Mouse (Mus musculus) frontal cortex, postnatal 25 days (tissue): ENCODE measurements around the gene Gpr137.
"Not testable (repeated sequence)": the region's sequence is repeated elsewhere in the genome, so short reads cannot be mapped to it uniquely, and the experiment has no call there.

Experiments used
- DNase-seq, 2 experiments: peaks; one replicate each; pipeline ENCODE4 v3.0.0; 2022; ENCODE audit warnings: low spot score in 2 of 2

The Gpr137 gene

DNA sequence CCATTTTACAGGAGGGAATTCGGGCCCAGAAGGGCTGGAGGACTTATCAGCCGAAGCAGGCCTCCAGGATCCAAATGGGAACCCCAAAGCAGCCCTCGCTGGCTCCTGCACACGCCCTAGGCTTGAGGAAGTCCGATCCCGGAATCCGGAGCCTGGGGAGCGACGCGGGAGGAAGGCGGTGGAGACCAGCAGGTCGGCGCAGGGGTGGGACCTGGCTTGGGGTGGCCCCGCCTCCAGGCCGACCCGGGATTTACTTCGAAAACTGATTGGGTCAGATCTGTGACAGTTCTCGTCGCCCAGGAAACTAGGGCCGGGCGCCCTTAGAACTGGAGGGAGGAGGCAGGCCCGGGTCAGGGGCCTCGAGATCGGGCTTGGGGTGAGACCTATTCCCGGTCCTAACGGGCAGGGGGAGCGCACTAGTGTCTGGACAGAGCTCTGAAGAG, at the start of gene Gpr137:
Gene Gpr137, minus strand, starts transcription at position 232 of the 443 bp plus-strand sequence.
- DNase-seq: peak; percentile 89

DNA sequence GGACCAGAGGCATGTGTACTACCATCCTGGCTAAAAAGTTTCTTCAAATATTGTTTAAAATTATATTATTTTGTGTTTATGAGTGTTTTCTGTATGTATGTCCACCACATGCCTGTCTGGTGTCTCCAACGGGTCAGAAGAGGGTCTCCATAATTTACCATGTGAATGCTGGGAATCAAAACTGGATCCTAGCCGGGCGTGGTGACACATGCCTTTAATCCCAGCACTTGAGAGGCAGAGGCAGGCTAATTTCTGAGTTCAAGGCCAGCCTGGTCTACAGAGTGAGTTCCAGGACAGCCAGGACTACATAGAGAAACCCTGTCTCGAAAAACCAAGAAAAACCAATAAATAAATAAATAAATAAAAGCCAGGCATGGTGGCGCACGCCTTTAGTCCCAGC, 48.9 kb upstream of the Gpr137 start:
- not testable (repeated sequence) for DNase-seq

DNA sequence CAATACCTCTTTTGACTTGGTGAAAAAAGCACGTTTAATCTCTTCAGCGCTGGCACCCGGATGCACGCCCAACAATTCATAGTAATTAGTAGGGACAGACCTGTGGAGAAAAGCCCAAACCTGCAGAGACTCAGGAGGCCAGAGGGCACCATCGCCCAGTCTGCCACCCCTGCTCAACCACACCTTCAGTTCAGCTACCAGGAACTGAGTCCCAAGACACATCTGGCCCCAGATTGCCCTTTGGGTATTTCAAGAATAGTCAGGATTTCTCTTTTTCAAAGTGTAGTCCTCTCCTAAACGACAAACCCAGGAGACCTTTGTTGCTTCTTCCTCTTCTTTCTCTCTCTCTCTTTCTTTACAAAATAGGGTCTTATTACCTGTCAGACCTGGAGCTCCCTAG, 48.4 kb upstream of the Gpr137 start:
- DNase-seq: no peak

DNA sequence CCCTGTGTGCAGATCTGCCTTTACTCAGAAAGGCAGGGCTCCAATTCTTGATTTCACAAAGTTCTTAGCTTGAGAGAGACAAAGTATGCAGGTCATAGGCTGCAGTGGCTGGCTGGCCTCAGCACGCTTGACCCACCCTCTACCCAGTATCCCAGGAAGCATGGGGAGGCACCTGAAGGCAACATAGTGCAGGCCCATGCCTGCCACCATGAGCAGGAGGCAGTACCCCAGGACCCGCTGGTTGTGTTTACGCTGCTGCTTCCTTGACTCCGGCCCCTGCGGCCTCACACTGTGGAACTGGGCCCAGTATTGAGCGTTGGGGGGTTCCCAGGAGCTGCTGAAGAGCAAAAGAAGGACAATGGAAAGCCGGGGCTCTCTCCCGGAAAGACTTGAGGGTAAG, 47.0 kb upstream of the Gpr137 start:
- DNase-seq: no peak

GRCm38 (mm10) chr19:6987904-6988285, 45.6 kb upstream of the Gpr137 start:
- DNase-seq: no peak

DNA sequence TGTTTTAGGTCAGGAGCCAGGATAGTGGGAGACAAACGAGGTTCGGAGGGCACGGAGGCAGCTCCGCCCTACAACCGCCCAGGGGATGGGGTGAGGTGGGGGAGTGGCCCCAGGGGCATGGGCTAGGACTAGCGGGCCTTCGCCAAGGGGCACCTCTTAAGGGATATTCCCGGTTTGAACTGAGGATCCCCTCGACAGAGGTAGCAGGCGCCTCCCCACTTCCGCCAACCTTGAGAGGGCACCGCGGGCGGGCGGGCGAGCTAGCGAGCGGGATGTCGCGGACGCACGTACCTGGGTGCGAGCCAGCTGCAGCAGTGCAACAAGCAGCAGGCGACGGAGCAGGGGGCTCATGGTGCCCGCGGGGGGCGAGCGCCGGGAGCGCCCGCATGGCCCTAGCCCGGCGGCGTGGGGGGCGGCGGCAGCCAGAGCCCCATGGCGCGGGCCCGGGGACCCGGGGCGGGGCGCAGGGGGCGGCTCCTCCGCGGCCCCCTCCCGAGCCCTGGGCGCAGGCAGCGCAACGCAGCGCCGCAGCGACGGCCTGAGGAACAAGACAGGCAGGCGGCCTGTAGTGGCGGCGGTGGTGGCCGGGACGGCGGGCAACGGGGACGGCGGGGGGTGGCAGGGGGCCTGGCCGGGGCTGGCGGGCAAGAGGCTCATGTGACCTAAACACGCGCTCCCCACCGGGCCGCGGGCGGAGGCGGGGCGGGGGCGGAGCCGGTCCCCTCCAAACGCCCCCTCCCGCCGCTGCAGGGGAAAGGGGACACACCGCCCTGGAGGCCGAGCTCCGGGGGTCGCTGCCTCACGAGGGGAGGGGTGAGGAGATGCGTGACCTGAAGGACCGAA, 45.0 kb upstream of the Gpr137 start, which contains the start of gene Vegfb:
Gene Vegfb, minus strand, starts transcription at position 591 of the 843 bp plus-strand sequence.
- peak in 1 of 2 experiments; percentile 45 for DNase-seq

- DNase-seq: no peak
These were observed 43.9 kb upstream of the Gpr137 start for GRCm38 (mm10) chr19:6985951-6986708.

- DNase-seq: no peak
These were observed 43.0 kb upstream of the Gpr137 start for GRCm38 (mm10) chr19:6985300-6985699.

DNA sequence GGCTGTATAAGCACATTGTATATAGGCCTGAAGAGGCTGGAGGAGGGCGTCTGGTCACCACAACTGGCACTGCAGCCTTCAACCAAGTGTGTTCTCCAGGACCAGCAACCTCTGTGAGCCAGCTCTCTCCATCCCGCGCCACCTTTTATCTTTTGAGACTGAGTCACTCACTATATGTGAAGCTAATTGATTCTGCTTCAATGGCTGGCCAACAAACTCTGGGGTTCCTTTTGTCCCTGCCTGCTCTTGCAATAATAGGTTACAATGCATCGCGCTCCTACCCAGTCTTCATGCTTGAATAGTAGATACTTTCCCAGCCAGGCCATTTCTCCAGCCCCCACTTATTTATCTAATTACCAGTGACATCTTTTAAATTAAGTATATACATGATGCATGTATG, 41.3 kb upstream of the Gpr137 start:
- no peak for DNase-seq

DNA sequence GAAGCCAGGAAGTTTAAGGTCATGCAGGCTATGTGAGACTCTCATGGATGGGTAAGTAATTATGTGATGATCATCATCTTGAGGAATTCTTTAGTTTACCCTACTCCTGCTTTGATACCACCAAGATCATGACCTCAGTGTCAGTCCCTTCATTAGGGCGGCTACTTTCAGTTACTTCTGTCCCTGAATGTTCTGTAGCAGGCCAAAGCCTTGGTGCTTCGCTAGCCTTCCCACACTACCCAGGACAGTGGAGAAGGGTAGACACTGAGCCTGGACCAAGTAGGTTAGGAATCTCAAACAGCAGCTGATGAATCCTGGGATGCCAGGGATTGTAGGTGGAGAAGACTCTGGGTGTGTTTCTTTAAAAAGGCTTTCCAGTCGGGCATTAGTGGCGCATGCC, 39.2 kb upstream of the Gpr137 start:
- no peak for DNase-seq

DNA sequence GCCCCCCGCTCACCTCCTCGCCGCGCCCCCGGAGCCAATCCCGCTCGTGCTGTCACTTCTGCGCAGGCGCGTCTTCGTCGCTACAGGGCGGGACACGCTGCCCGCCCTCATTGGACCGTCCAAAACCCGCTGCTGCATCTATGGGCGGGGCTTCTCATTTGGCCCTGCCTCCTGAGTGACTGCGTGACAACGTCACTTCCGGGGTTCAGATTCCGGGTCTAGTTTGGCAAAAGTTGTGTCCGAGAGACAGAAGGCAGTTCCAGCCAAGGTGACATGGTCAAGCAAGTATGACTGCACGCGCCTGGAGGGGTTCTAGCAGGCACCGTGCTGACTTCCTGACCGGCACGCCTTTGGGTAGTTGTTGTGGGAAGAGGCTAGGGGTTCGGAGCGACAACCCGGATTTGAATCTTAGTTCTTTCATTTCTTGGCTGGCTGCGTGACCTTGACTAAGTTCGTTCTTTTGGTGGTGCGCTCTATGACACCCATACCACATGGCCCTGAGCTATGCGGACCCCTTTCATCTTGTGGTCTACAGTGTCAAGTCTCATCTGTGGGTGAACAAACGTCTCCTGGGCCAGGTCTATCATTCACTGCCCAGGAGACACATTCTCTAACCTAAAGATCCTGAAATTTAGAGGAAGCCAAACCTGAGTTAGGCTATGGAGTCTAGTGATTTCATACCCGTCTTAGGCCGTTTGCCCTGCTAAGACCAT, 38.3 kb upstream of the Gpr137 start, which contains the start of gene Fkbp2:
Gene Fkbp2, minus strand, starts transcription at position 121 of the 713 bp plus-strand sequence.
- peak; percentile 96 for DNase-seq

DNA sequence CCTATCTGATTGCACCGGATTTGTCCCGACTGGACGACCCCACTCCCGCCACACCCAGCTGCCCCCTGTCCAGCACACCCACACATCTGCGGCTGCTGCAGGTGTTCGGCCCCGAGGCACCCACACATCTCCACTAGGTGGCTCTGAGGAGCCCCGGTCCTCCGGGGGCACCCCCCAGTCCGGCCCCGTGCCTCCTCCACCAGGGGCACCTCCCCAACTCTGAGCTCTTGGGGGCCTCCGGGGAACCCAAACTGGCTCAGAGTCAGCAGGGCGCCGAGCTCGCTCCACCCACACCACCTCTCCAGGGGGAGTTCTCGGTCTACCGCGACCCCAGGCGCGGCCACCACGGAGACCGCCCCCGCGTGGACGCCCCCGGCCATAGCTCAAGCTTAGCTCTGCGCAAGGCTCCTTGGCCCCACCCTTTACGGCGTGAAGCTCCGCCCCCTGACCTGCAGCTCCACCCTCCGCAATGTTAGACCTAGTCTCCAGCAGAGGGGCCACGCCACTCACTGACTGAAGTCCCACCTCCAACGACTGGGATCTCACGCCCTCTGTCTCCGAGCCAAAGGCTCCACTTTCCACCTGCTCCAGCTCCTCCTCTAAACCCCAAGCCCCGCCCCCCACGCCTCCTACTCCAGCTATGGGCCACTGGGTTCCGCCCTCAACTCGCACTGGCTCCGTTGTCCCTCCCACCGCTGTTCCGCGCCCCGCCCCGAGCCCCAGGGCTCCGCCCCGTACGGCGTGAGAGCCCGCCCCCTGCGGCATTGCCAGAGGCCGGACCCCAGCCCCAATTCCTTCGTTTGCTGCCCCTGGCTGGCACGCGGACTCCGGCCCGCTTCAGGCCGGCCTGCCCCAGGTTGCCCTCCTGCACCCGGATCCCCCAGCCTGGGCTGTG, 37.5 kb upstream of the Gpr137 start:
- DNase-seq: peak; percentile 98 to 99

GRCm38 (mm10) chr19:6979001-6979479, 36.8 kb upstream of the Gpr137 start:
- DNase-seq: peak in 1 of 2 experiments; percentile 26

DNA sequence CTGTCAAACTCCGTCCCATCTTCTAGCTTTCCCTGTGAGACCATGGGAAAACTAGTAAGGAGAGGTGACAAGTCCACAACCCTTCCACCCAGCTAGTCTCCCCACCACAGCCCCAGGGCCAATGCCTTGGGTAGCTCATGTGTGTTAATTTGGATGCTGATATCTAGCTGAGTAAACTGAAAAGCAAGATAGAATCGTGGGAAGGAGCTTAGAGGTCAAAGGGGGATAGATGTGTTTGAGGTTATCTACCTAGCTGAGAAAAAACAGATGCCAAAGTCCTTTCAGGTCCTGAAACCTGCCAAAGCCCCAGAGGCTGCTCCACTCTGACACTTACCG, 36.3 kb upstream of the Gpr137 start:
- DNase-seq: no peak

DNA sequence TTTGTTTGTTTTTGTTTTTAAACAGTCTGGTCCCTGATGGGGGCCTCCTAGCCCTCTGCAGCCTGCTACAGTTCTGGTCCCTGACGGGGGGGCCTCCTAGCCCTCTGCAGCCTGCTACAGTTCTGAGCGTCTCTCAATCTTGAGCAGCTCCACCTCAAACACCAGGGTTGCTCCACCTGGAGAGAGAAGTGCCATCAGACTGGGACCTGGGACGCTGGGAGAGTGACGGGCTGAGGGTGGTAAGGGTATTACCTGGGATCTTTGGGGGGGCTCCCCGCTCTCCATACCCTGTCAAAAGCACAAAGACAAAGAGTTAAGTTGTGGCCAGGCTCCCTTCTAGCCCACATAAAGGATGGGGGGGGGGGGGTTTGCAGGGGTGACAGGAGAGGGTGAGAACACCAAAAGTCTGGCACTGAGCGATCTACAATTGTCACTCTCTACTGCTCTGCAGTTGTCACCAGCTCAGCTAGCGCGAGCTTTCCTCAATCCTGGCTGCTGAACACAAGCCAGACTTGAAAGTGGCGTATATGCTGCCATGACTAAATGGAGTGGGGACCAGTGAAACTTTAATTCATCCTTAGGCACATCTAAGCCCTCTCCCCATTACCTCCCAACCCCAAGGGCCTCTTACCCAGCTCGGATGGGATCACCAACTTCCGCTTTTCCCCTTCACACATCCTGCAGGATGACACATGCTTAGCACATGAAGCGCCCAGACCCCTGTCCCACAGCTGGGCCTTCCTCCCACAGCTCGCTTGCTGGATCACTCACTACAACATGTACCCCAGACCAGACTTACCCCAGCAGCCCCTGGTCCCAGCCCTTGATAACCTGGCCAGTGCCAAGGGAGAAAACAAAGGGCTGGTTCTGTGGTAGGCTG, 35.7 kb upstream of the Gpr137 start:
- DNase-seq: no peak

GRCm38 (mm10) chr19:6975537-6976521, 33.5 kb upstream of the Gpr137 start, which contains the start of gene Plcb3:
Gene Plcb3, minus strand, starts transcription at chr19:6976470.
- no peak for DNase-seq

DNA sequence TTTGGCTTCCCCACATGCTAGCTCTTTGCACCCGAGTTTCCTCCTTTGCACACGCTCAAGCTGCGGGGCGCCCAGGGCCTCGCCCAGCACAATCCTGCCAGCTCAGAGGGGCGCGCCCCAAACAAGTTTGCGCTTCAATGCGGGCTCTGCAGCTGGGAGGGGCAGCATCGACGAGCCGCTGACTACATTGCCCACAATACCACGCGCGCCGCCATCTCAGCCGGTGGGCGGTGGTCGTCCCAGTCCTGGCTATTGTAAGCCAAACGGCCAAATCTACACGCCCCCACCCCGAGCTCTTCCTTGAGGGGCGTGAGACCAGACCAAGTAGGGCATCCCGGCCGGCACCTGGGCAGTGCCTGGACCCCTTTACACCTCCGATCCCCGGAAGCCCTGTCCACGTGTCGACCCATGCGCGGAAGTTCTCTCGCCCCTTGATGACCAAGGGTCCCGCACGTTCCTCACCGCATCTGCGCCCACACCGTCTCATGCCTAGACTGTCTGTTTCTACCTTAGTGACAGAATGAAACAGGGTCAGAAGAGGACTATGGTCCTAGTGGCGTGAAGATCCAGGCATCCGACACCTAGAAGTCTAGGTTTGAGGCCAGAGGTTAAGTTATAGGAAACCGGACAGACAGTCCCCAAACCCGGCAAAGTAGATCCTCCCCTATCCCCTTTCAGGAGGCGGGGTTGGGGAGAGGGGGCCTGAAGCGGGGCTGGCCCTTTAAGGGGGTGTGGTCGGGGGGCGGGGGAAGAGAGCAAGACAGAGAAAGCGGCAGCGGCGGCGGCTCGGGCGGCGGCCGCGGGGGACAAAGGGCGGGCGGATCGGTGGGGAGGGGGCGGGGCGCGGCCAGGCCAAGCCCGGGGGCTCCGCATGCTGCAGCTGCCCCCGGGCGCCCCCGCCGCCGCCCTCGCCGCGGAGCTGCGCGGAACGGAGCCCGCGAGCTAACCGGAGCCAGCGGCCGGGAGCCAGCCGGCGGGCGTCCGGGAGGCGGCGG, 32.2 kb upstream of the Gpr137 start, which contains the start of gene Ppp1r14b:
Gene Ppp1r14b, plus strand, starts transcription at position 758 of the 995 bp plus-strand sequence.
- peak; percentile 58 to 59 for DNase-seq
